16 mouse cellular contexts compared by ENCODE assay signal in genomic region chr6:99909921-99910320, GRCm38 (mm10).
DNase-seq lines count a peak whose midpoint lies in the region; ATAC-seq lines count a peak whose summit lies in the region.
"Had no signal": no experiment of that assay in that cellular context is flagged by ENCODE, and none has a peak within 500 bp of the region (broad histone marks: within the 10 kb centered on the region; RNA-seq: fewer than 3 reads in every experiment).

No protein-coding gene starts in this region.

- H3K36me3 ChIP-seq in hindbrain, embryonic 14.5 days (replicated peaks; ENCODE audit: control insufficient read depth, insufficient read depth): no peaks in the 10 kb centered on the region
- H3K36me3 ChIP-seq: limb, embryonic 15.5 days; lung, embryonic 15.5 days; midbrain, embryonic 15.5 days; neural tube, embryonic 15.5 days had no signal

- H3K9me3 ChIP-seq in hindbrain, embryonic 14.5 days (ENCODE audit: control insufficient read depth, low read length): no peaks in the 10 kb centered on the region
- H3K9me3 ChIP-seq: limb, embryonic 15.5 days; lung, embryonic 15.5 days; midbrain, embryonic 15.5 days; neural tube, embryonic 15.5 days had no signal

- H3K4me1 ChIP-seq in hindbrain, embryonic 14.5 days (replicated peaks; ENCODE audit: control insufficient read depth, insufficient read depth, low read length): no peaks in the 10 kb centered on the region

- ATAC-seq in CD4-positive, CD25-positive, alpha-beta regulatory T cell, adult 4 months: no peak
- peak; percentile 94 for ATAC-seq in megakaryocyte-erythroid progenitor cell, adult 5-6 weeks (replicated peaks; ENCODE audit: low FRiP score, low TSS enrichment, poor library complexity, severe bottlenecking)
- ATAC-seq in hindbrain, embryonic 14.5 days (ENCODE audit: low FRiP score): no peak
- ATAC-seq: forebrain, postnatal 0 days; midbrain, embryonic 15.5 days had no signal

- 83% methylated on average over 7 of the region's 7 CpGs for WGBS in hindbrain, embryonic 14.5 days

- no peak overlapping the region for H3K27ac ChIP-seq in hindbrain, embryonic 14.5 days
- H3K27ac ChIP-seq: limb, embryonic 15.5 days; lung, embryonic 15.5 days; midbrain, embryonic 15.5 days; neural tube, embryonic 15.5 days had no signal

- DNase-seq in CD4-positive, CD25-positive, alpha-beta regulatory T cell, adult 2 months (ENCODE audit: low read depth, low spot score): peak; percentile 42
- peak; percentile 41 for DNase-seq in lung, postnatal 36 days
- no peak for DNase-seq in lung, postnatal 14 days
- DNase-seq in thymus, postnatal 25 days: peak; percentile 68
- no peak for DNase-seq in hindbrain, embryonic 14.5 days (ENCODE audit: low spot score)
- no peak for DNase-seq in cerebellum, postnatal 14 days
- DNase-seq: forebrain, postnatal 0 days; gastrocnemius, postnatal 14 days; kidney, postnatal 25 days; right cerebral cortex, postnatal 25 days had no signal

- no peak overlapping the region for H3K9ac ChIP-seq in hindbrain, embryonic 14.5 days
- H3K9ac ChIP-seq: forebrain, postnatal 0 days; limb, embryonic 15.5 days; lung, embryonic 15.5 days; midbrain, embryonic 15.5 days; neural tube, embryonic 15.5 days had no signal

- H3K27me3 ChIP-seq in hindbrain, embryonic 14.5 days (ENCODE audit: control insufficient read depth, insufficient read depth, low read length): peaks cover 2% of the 10 kb centered on the region; the same call in 1 of the 2 replicates
- H3K27me3 ChIP-seq: lung, embryonic 15.5 days; midbrain, embryonic 15.5 days had no signal

- no peak overlapping the region for H3K4me2 ChIP-seq in hindbrain, embryonic 14.5 days (replicated peaks)
- H3K4me2 ChIP-seq: limb, embryonic 15.5 days; lung, embryonic 15.5 days; midbrain, embryonic 15.5 days; neural tube, embryonic 15.5 days had no signal

- H3K4me3 ChIP-seq in hindbrain, embryonic 14.5 days (replicated peaks; ENCODE audit: low read length): no peak overlapping the region
- H3K4me3 ChIP-seq: limb, embryonic 15.5 days; lung, embryonic 15.5 days; midbrain, embryonic 15.5 days; neural tube, embryonic 15.5 days had no signal

Comparison
In these comparisons a context has a peak if more than half of its experiments do, and no peak if none do; other contexts are left out.
1. DNase-seq: peak in CD4-positive, CD25-positive, alpha-beta regulatory T cell, adult 2 months (single experiment), lung, postnatal 36 days (single experiment) and thymus, postnatal 25 days (single experiment); none in lung, postnatal 14 days (single experiment), hindbrain, embryonic 14.5 days (single experiment) and cerebellum, postnatal 14 days (0 of 2).